Mouse (Mus musculus): ENCODE results near the gene Senp8.

- TF ChIP-seq TAL1 (IDR thresholded peaks at IDR 0.05; ENCODE audit: low read length) (no peak), GATA1 (IDR thresholded peaks at IDR 0.05; ENCODE audit: low read length) (no peak)
These were observed 54.1 kb downstream of the Senp8 start for GRCm38 (mm10) chr9:59696381-59696780.

Data from erythroblast, embryonic 14.5 days (primary cell).